8 mouse cellular contexts compared by ENCODE assay signal in the genomic region with DNA sequence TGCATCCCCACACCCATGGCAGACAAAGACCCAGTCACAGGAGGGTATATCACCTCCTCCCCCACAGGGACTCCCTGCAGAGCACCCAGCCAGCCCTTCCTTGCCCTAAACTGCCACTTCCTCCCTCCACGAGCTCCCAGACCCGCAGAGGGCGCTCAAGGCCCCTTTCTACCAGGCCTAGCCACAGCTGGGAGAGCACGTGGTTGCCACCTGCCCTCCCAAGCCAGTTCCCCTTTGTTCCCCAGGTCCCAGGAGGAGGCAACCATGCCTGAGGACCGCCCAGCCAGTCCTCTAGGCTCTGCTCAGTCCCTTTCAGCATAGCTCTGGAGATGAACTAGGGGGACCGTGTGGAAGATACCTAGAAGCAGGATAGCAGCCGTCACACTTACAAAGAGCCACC. TPM values are rescaled to one million over a fixed set of nuclear protein-coding genes. Genes with fewer than 3 reads are reported as not detected.
DNase-seq lines count a peak whose midpoint lies in the region; ATAC-seq and TF ChIP-seq lines count a peak whose summit lies in the region.

No protein-coding gene starts in this region.

- 8% methylated on average over 7 of the region's 7 CpGs for WGBS in embryonic facial prominence, embryonic 15.5 days
- WGBS in heart, embryonic 12.5 days: 14% methylated on average over 7 of the region's 7 CpGs
- 6% methylated on average over 7 of the region's 7 CpGs for WGBS in liver, embryonic 14.5 days (ENCODE audit: insufficient replicate concordance)
- 6% methylated on average over 7 of the region's 7 CpGs for WGBS in neural tube, embryonic 14.5 days

- peaks cover 48% of the 10 kb centered on the region for H3K4me1 ChIP-seq in embryonic facial prominence, embryonic 15.5 days
- peaks cover 32% of the 10 kb centered on the region for H3K4me1 ChIP-seq in heart, embryonic 12.5 days (replicated peaks)
- peaks cover 12 to 26% of the 10 kb centered on the region in 2 experiments for H3K4me1 ChIP-seq in liver, embryonic 14.5 days (replicated peaks; ENCODE audit: control insufficient read depth in 2 of 2, insufficient read depth in 2 of 2, low read length in 1 of 2)
- peaks cover 19% of the 10 kb centered on the region for H3K4me1 ChIP-seq in neural tube, embryonic 14.5 days (ENCODE audit: control insufficient read depth, insufficient read depth, low read length)

- peak; percentile 71 for ATAC-seq in embryonic facial prominence, embryonic 15.5 days (ENCODE audit: insufficient number of reproducible peaks, low FRiP score, low TSS enrichment, low read depth)
- ATAC-seq in heart, embryonic 12.5 days (ENCODE audit: insufficient number of reproducible peaks, low FRiP score): peak; percentile 38; the same call in 1 of the 2 replicates
- ATAC-seq in liver, embryonic 14.5 days (ENCODE audit: insufficient read depth): peak; percentile 77
- peak; percentile 28; the same call in 1 of the 2 replicates for ATAC-seq in neural tube, embryonic 14.5 days (ENCODE audit: low read depth)

- H3K27ac ChIP-seq in embryonic facial prominence, embryonic 15.5 days (replicated peaks): peak overlapping the region; percentile 12; the same call in 1 of the 2 replicates
- no peak overlapping the region for H3K27ac ChIP-seq in heart, embryonic 12.5 days (ENCODE audit: poor library complexity, severe bottlenecking)
- H3K27ac ChIP-seq in liver, embryonic 14.5 days: no peak overlapping the region
- peak overlapping the region; percentile 60; the same call in 1 of the 2 replicates for H3K27ac ChIP-seq in neural tube, embryonic 14.5 days (ENCODE audit: low read depth, low read length)

- no peaks in the 10 kb centered on the region for H3K27me3 ChIP-seq in embryonic facial prominence, embryonic 15.5 days
- H3K27me3 ChIP-seq in heart, embryonic 12.5 days (replicated peaks): no peaks in the 10 kb centered on the region
- no peaks in the 10 kb centered on the region for H3K27me3 ChIP-seq in liver, embryonic 14.5 days (ENCODE audit: control insufficient read depth, insufficient read depth, low read length)
- no peaks in the 10 kb centered on the region for H3K27me3 ChIP-seq in neural tube, embryonic 14.5 days (ENCODE audit: control insufficient read depth, insufficient read depth, low read length)

- peak; percentile 93 for DNase-seq in CD4-positive, CD25-positive, alpha-beta regulatory T cell, adult 2 months (ENCODE audit: low read depth, low spot score)
- peak; percentile 78 to 85 for DNase-seq in adrenal gland, adult 18-20 months (ENCODE audit: low spot score in 2 of 2)
- peak; percentile 89 for DNase-seq in kidney, postnatal 14 days
- peak in 1 of 3 experiments; percentile 68 for DNase-seq in liver, embryonic 14.5 days (ENCODE audit: low read depth in 3 of 3, low spot score in 3 of 3)
- peak; percentile 99 for DNase-seq in thymus, postnatal 14 days

- peak; percentile 98 for TF ChIP-seq CTCF in liver, embryonic 14.5 days (IDR thresholded peaks at IDR 0.05; ENCODE audit: low read depth)

- no peak overlapping the region for H3K4me3 ChIP-seq in embryonic facial prominence, embryonic 15.5 days (replicated peaks)
- H3K4me3 ChIP-seq in heart, embryonic 12.5 days: no peak overlapping the region
- H3K4me3 ChIP-seq in liver, embryonic 14.5 days (ENCODE audit: insufficient read depth in 1 of 2, low read depth in 2 of 2, low read length in 2 of 2): no peak overlapping the region
- no peak overlapping the region for H3K4me3 ChIP-seq in neural tube, embryonic 14.5 days (ENCODE audit: low read depth, low read length)

- no peak overlapping the region for H3K4me2 ChIP-seq in embryonic facial prominence, embryonic 15.5 days (replicated peaks)
- H3K4me2 ChIP-seq in heart, embryonic 12.5 days: no peak overlapping the region
- no peak overlapping the region for H3K4me2 ChIP-seq in liver, embryonic 14.5 days (ENCODE audit: low read depth)
- H3K4me2 ChIP-seq in neural tube, embryonic 14.5 days (ENCODE audit: low read depth, low read length): no peak overlapping the region

- no peak overlapping the region for H3K9ac ChIP-seq in embryonic facial prominence, embryonic 15.5 days
- 0 out of 2 replicates have a peak overlapping the region, but pooled peaks have one; percentile 23 for H3K9ac ChIP-seq in heart, embryonic 12.5 days
- no peak overlapping the region; the same call in 1 of the 2 replicates for H3K9ac ChIP-seq in liver, embryonic 14.5 days (replicated peaks)
- no peak overlapping the region for H3K9ac ChIP-seq in neural tube, embryonic 14.5 days (replicated peaks; ENCODE audit: low read depth, low read length)

- no peaks in the 10 kb centered on the region for H3K9me3 ChIP-seq in embryonic facial prominence, embryonic 15.5 days (replicated peaks)
- H3K9me3 ChIP-seq in heart, embryonic 12.5 days (replicated peaks): no peaks in the 10 kb centered on the region
- H3K9me3 ChIP-seq in liver, embryonic 14.5 days (ENCODE audit: control insufficient read depth, low read length): no peaks in the 10 kb centered on the region
- no peaks in the 10 kb centered on the region for H3K9me3 ChIP-seq in neural tube, embryonic 14.5 days (ENCODE audit: control insufficient read depth, low read length)

- no peaks in the 10 kb centered on the region for H3K36me3 ChIP-seq in embryonic facial prominence, embryonic 15.5 days
- no peaks in the 10 kb centered on the region for H3K36me3 ChIP-seq in heart, embryonic 12.5 days
- no peaks in the 10 kb centered on the region for H3K36me3 ChIP-seq in liver, embryonic 14.5 days (replicated peaks; ENCODE audit: control insufficient read depth, insufficient read depth, low read depth)
- H3K36me3 ChIP-seq in neural tube, embryonic 14.5 days (ENCODE audit: control insufficient read depth, insufficient read depth, low read length): no peaks in the 10 kb centered on the region

- TF ChIP-seq EP300 in liver, embryonic 14.5 days (IDR thresholded peaks at IDR 0.05; ENCODE audit: low read depth): 0 out of 2 replicates have a peak, but pooled peaks have one; percentile 26

RNA-seq across cellular contexts. Expression of a gene that starts 17.1 kb away (rescaled TPM):
- total RNA-seq in adrenal gland, adult 18-20 months (2021): 100 to 1,000 TPM; 463 to 486 TPM
- 1,945 and 2,079 TPM in 2 replicates for polyA plus RNA-seq in embryonic facial prominence, embryonic 15.5 days (2015; fragmentation: Nextera tagmentation; extraction: Ambion mirVana)
- polyA plus RNA-seq in heart, embryonic 12.5 days (2016; fragmentation: Nextera tagmentation; extraction: Ambion mirVana): 1,057 and 1,113 TPM in 2 replicates
- polyA plus RNA-seq in liver, embryonic 14.5 days (2012; rRNA removed): 466 and 1,286 TPM in 2 replicates
- 993 and 1,059 TPM in 2 replicates for polyA plus RNA-seq in liver, embryonic 14.5 days (2014; fragmentation: Nextera tagmentation; extraction: Ambion mirVana)
- polyA plus RNA-seq in neural tube, embryonic 14.5 days (2014; fragmentation: Nextera tagmentation; extraction: Ambion mirVana): 1,651 and 1,970 TPM in 2 replicates

Comparison
In these comparisons a context has a peak if more than half of its experiments do, and no peak if none do; other contexts are left out.
1. H3K27ac ChIP-seq: peak in embryonic facial prominence, embryonic 15.5 days (single experiment) and neural tube, embryonic 14.5 days (single experiment); none in heart, embryonic 12.5 days (single experiment) and liver, embryonic 14.5 days (single experiment).
2. Peak in every context shown above with its lines, with median percentiles within 50 percentile points of each other: ATAC-seq.